ENCODE assay signal across 8 mouse cellular contexts in the genomic region with DNA sequence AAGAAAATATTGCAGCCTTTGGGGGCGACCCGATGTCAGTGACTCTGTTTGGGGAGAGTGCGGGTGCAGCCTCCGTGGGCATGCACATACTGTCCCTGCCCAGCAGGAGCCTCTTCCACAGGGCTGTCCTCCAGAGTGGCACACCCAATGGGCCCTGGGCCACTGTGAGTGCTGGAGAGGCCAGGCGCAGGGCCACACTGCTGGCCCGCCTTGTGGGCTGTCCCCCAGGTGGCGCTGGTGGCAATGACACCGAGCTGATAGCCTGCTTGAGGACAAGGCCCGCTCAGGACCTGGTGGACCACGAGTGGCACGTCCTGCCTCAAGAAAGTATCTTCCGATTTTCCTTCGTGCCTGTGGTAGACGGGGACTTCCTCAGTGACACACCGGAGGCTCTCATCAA. TPM values are rescaled to one million over a fixed set of nuclear protein-coding genes. Genes with fewer than 3 reads are reported as not detected.
DNase-seq lines count a peak whose midpoint lies in the region; ATAC-seq and TF ChIP-seq lines count a peak whose summit lies in the region.

No protein-coding gene starts in this region.

- peaks cover 40% of the 10 kb centered on the region for H3K4me1 ChIP-seq in hindbrain, embryonic 12.5 days
- peaks cover 88% of the 10 kb centered on the region for H3K4me1 ChIP-seq in liver, embryonic 13.5 days (replicated peaks)

- H3K27ac ChIP-seq in layer of hippocampus, adult 2 months: no peak overlapping the region
- H3K27ac ChIP-seq in hindbrain, embryonic 12.5 days: no peak overlapping the region
- peak overlapping the region; percentile 100 for H3K27ac ChIP-seq in liver, embryonic 13.5 days

- peak overlapping the region; percentile 23; the same call in 1 of the 2 replicates for H3K4me2 ChIP-seq in hindbrain, embryonic 12.5 days (replicated peaks)
- H3K4me2 ChIP-seq in liver, embryonic 13.5 days: peak overlapping the region; percentile 100

- TF ChIP-seq CTCF in layer of hippocampus, adult 2 months (conservative IDR thresholded peaks at IDR 0.05): peak; percentile 73

- no peak overlapping the region for H3K4me3 ChIP-seq in layer of hippocampus, adult 2 months
- H3K4me3 ChIP-seq in hindbrain, embryonic 12.5 days: no peak overlapping the region
- peak overlapping the region; percentile 83 for H3K4me3 ChIP-seq in liver, embryonic 13.5 days (replicated peaks)

- 26% methylated on average over 15 of the region's 15 CpGs for WGBS in hindbrain, embryonic 12.5 days
- WGBS in liver, embryonic 13.5 days (ENCODE audit: insufficient replicate concordance): 12% methylated on average over 15 of the region's 15 CpGs

- H3K9me3 ChIP-seq in hindbrain, embryonic 12.5 days (replicated peaks): no peaks in the 10 kb centered on the region
- no peaks in the 10 kb centered on the region for H3K9me3 ChIP-seq in liver, embryonic 13.5 days (replicated peaks)

- no peak for DNase-seq in layer of hippocampus, adult 2 months (ENCODE audit: low spot score in 2 of 2)
- no peak for DNase-seq in layer of hippocampus, adult 9-10 months (ENCODE audit: low spot score)
- DNase-seq in adrenal gland, adult 2 months: peak; percentile 73
- DNase-seq in liver, embryonic 13.5 days: peak; percentile 91
- DNase-seq in natural killer cell, adult 2 months (ENCODE audit: low spot score in 2 of 2): peak; percentile 48 to 63

- peaks cover 61% of the 10 kb centered on the region for H3K27me3 ChIP-seq in hindbrain, embryonic 12.5 days
- peaks cover 20% of the 10 kb centered on the region for H3K27me3 ChIP-seq in liver, embryonic 13.5 days

- H3K9ac ChIP-seq in hindbrain, embryonic 12.5 days: no peak overlapping the region
- peak overlapping the region; percentile 88 for H3K9ac ChIP-seq in liver, embryonic 13.5 days

- H3K36me3 ChIP-seq in hindbrain, embryonic 12.5 days: peaks cover 7% of the 10 kb centered on the region
- H3K36me3 ChIP-seq in liver, embryonic 13.5 days: peaks cover 17% of the 10 kb centered on the region

- peak; percentile 51 for ATAC-seq in erythroblast, adult 5-6 weeks (replicated peaks; ENCODE audit: low FRiP score, poor library complexity, severe bottlenecking)
- ATAC-seq in hindbrain, embryonic 12.5 days (ENCODE audit: low FRiP score): no peak
- ATAC-seq in liver, embryonic 13.5 days (ENCODE audit: low read depth): peak; percentile 67
- ATAC-seq in frontal cortex, adult (ENCODE audit: low TSS enrichment): no peak

RNA-seq across cellular contexts. Expression of a gene that starts 3.4 kb away (rescaled TPM):
- total RNA-seq in layer of hippocampus, adult 2 months (2021): 10 to 100 TPM; 58.5 to 62.3 TPM
- 10 to 100 TPM in 1 of 2 experiments, 1 to 10 TPM in 1; 5.8 to 12.0 TPM for total RNA-seq in adrenal gland, adult 2 months (2021)
- polyA plus RNA-seq in adrenal gland, adult 2 months (2012; rRNA removed): 11.0 and 18.0 TPM in 2 replicates
- 63.5 and 69.6 TPM in 2 replicates for total RNA-seq in erythroblast, adult 5-6 weeks (2015; ENCODE audit: low replicate concordance)
- 55.2 and 63.8 TPM in 2 replicates for total RNA-seq in erythroblast, adult 5-6 weeks (2017; ENCODE audit: low replicate concordance)
- 12.6 and 13.1 TPM in 2 replicates for polyA plus RNA-seq in hindbrain, embryonic 12.5 days (2016; fragmentation: Nextera tagmentation; extraction: Ambion mirVana)
- 15.9 and 16.6 TPM in 2 replicates for polyA plus RNA-seq in liver, embryonic 13.5 days (2015; fragmentation: Nextera tagmentation; extraction: Ambion mirVana)

RNA-seq across cellular contexts. Expression of a gene that starts 3.8 kb away (rescaled TPM):
- total RNA-seq in layer of hippocampus, adult 2 months (2021): 10 to 100 TPM; 12.4 to 13.8 TPM
- total RNA-seq in adrenal gland, adult 2 months (2021): 10 to 100 TPM in 1 of 2 experiments, 1 to 10 TPM in 1; 9.6 to 15.3 TPM
- 29.8 and 37.9 TPM in 2 replicates for polyA plus RNA-seq in adrenal gland, adult 2 months (2012; rRNA removed)
- total RNA-seq in erythroblast, adult 5-6 weeks (2015; ENCODE audit: low replicate concordance): 19.0 and 21.7 TPM in 2 replicates
- 16.6 and 27.9 TPM in 2 replicates for total RNA-seq in erythroblast, adult 5-6 weeks (2017; ENCODE audit: low replicate concordance)
- 8.1 and 10.3 TPM in 2 replicates for polyA plus RNA-seq in hindbrain, embryonic 12.5 days (2016; fragmentation: Nextera tagmentation; extraction: Ambion mirVana)
- 8.4 TPM in 2 replicates for polyA plus RNA-seq in liver, embryonic 13.5 days (2015; fragmentation: Nextera tagmentation; extraction: Ambion mirVana)

RNA-seq across cellular contexts. Expression of a gene that starts 16.8 kb away (rescaled TPM):
- total RNA-seq in layer of hippocampus, adult 2 months (2021): 100 to 1,000 TPM; 223 to 232 TPM
- total RNA-seq in adrenal gland, adult 2 months (2021): 100 to 1,000 TPM; 135 to 172 TPM
- polyA plus RNA-seq in adrenal gland, adult 2 months (2012; rRNA removed): 138 and 150 TPM in 2 replicates
- total RNA-seq in erythroblast, adult 5-6 weeks (2015; ENCODE audit: low replicate concordance): 85.7 and 166 TPM in 2 replicates
- total RNA-seq in erythroblast, adult 5-6 weeks (2017; ENCODE audit: low replicate concordance): 227 and 383 TPM in 2 replicates
- 151 and 152 TPM in 2 replicates for polyA plus RNA-seq in hindbrain, embryonic 12.5 days (2016; fragmentation: Nextera tagmentation; extraction: Ambion mirVana)
- 86.7 and 102 TPM in 2 replicates for polyA plus RNA-seq in liver, embryonic 13.5 days (2015; fragmentation: Nextera tagmentation; extraction: Ambion mirVana)

RNA-seq across cellular contexts. Expression of a gene that starts 23.5 kb away (rescaled TPM):
- total RNA-seq in layer of hippocampus, adult 2 months (2021): 1 to 10 TPM; 4.8 to 7.3 TPM
- total RNA-seq in adrenal gland, adult 2 months (2021): 10 to 100 TPM; 28.3 to 41.4 TPM
- polyA plus RNA-seq in adrenal gland, adult 2 months (2012; rRNA removed): 108 TPM in 2 replicates
- total RNA-seq in erythroblast, adult 5-6 weeks (2015; ENCODE audit: low replicate concordance): 0.96 and 2.1 TPM in 2 replicates
- 2.6 TPM in 1 of 2 replicates, not detected in the other for total RNA-seq in erythroblast, adult 5-6 weeks (2017; ENCODE audit: low replicate concordance)
- 40.0 and 40.7 TPM in 2 replicates for polyA plus RNA-seq in hindbrain, embryonic 12.5 days (2016; fragmentation: Nextera tagmentation; extraction: Ambion mirVana)
- polyA plus RNA-seq in liver, embryonic 13.5 days (2015; fragmentation: Nextera tagmentation; extraction: Ambion mirVana): 10.1 and 10.6 TPM in 2 replicates

RNA-seq across cellular contexts. Expression of a gene that starts 42.7 kb away (rescaled TPM):
- 10 to 100 TPM; 27.9 to 28.4 TPM for total RNA-seq in layer of hippocampus, adult 2 months (2021)
- total RNA-seq in adrenal gland, adult 2 months (2021): 10 to 100 TPM in 1 of 2 experiments, 1 to 10 TPM in 1; 7.3 to 12.4 TPM
- polyA plus RNA-seq in adrenal gland, adult 2 months (2012; rRNA removed): 30.4 and 33.0 TPM in 2 replicates
- 1.9 TPM in 2 replicates for total RNA-seq in erythroblast, adult 5-6 weeks (2015; ENCODE audit: low replicate concordance)
- total RNA-seq in erythroblast, adult 5-6 weeks (2017; ENCODE audit: low replicate concordance): 0.43 and 0.98 TPM in 2 replicates
- 21.9 and 23.6 TPM in 2 replicates for polyA plus RNA-seq in hindbrain, embryonic 12.5 days (2016; fragmentation: Nextera tagmentation; extraction: Ambion mirVana)
- polyA plus RNA-seq in liver, embryonic 13.5 days (2015; fragmentation: Nextera tagmentation; extraction: Ambion mirVana): 2.8 and 3.2 TPM in 2 replicates

Comparison
In these comparisons a context has a peak if more than half of its experiments do, and no peak if none do; other contexts are left out.
1. DNase-seq: peak in adrenal gland, adult 2 months (single experiment), liver, embryonic 13.5 days (single experiment) and natural killer cell, adult 2 months (2 of 2); none in layer of hippocampus, adult 2 months (0 of 2) and layer of hippocampus, adult 9-10 months (single experiment).
2. ATAC-seq: peak in erythroblast, adult 5-6 weeks (single experiment) and liver, embryonic 13.5 days (single experiment); none in hindbrain, embryonic 12.5 days (single experiment) and frontal cortex, adult (single experiment).
3. RNA of a gene that starts 3.4 kb away (total RNA-seq): 55.2 to 69.6 TPM in erythroblast, adult 5-6 weeks and 58.5 to 62.3 TPM in layer of hippocampus, adult 2 months; 5.8 to 12.0 TPM in adrenal gland, adult 2 months; every median in the first group is over 4 times any median in the second.